Mouse (Mus musculus): Measurements from ENCODE around the gene Mcm2. TPM values are rescaled to one million over a fixed set of nuclear protein-coding genes. Genes with fewer than 3 reads are reported as not detected.

Mcm2 gene
- polyA plus RNA-seq, 1 experiment, result 42.3 TPM

DNA sequence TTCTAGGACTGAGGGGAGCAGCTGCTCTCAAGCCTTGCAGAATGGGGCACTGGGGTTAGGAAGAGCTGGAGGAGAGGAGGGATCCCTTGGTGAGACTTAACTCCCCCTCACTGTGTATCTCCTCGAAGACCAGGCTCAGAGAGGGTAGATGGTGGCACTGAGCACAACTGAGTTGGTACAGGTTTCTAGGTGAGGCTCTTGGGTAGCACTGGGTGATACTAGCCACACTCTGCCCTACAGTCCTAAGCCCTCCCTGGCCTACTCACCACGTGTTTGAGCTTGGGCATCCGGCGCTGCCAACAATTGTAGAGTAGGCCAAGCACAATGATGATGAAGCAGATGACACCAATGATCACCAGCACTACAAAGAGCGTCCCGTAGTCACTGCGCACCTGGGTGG is 55.3 kb downstream of the Mcm2 start:
- H3K4me3 ChIP-seq (ENCODE audit: insufficient read depth, low read length), result peak overlapping the region; percentile 49
- no peak overlapping the region for H3K27ac ChIP-seq (ENCODE audit: insufficient read depth, low read length)
- no peak for TF ChIP-seq CTCF (IDR thresholded peaks at IDR 0.05; ENCODE audit: borderline replicate concordance, insufficient read depth, low read length)
- TF ChIP-seq POLR2A (IDR thresholded peaks at IDR 0.05; ENCODE audit: low read depth, low read length), result no peak
- H3K4me1 ChIP-seq (ENCODE audit: control insufficient read depth, insufficient read depth, low read length), result no peaks in the 10 kb centered on the region

GRCm38 (mm10) chr6:88842731-88843151 is 55.8 kb downstream of the Mcm2 start:
- TF ChIP-seq CTCF (IDR thresholded peaks at IDR 0.05; ENCODE audit: borderline replicate concordance, insufficient read depth, low read length), result no peak
- TF ChIP-seq POLR2A (IDR thresholded peaks at IDR 0.05; ENCODE audit: low read depth, low read length), result no peak
- H3K27ac ChIP-seq (ENCODE audit: insufficient read depth, low read length), result 0 out of 2 replicates have a peak overlapping the region, but pooled peaks have one; percentile 3
- no peaks in the 10 kb centered on the region for H3K4me1 ChIP-seq (ENCODE audit: control insufficient read depth, insufficient read depth, low read length)
- peak overlapping the region; percentile 49 for H3K4me3 ChIP-seq (ENCODE audit: insufficient read depth, low read length)

- H3K4me3 ChIP-seq (ENCODE audit: insufficient read depth, low read length), result peak within 1 kb of the TSS; percentile 83
- 0 out of 2 replicates have a peak within 1 kb of the TSS, but pooled peaks have one; percentile 21 for H3K27ac ChIP-seq (ENCODE audit: insufficient read depth, low read length)
- TF ChIP-seq CTCF (IDR thresholded peaks at IDR 0.05; ENCODE audit: borderline replicate concordance, insufficient read depth, low read length) (peak; percentile 55; the same call in 1 of the 2 replicates), POLR2A (IDR thresholded peaks at IDR 0.05; ENCODE audit: low read depth, low read length) (peak; percentile 66)
- H3K4me1 ChIP-seq (ENCODE audit: control insufficient read depth, insufficient read depth, low read length), result no peaks in the 10 kb centered on the region
These were observed 56.5 kb downstream of the Mcm2 start, which contains the start of gene Abtb1 for GRCm38 (mm10) chr6:88841781-88842689. Gene Abtb1, minus strand, starts transcription at chr6:88841984.

DNA sequence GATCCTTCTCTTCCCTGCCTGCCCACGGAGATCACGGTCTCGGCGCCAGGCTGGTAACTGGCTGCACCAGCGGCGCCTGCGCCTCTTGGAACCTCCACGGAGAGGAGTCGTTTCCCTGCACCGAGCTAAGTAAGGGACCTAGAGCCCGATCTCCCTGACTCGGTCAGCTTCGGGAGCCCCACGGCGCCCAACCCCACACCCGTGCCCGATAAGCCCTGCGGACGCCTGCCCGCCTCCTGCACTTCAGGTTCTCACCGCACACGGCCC is 57.1 kb downstream of the Mcm2 start:
- Histone ChIP-seq H3K4me1 (ENCODE audit: control insufficient read depth, insufficient read depth, low read length) (no peaks in the 10 kb centered on the region), H3K27ac (ENCODE audit: insufficient read depth, low read length) (0 out of 2 replicates have a peak overlapping the region, but pooled peaks have one; percentile 21), H3K4me3 (ENCODE audit: insufficient read depth, low read length) (peak overlapping the region; percentile 83)
- no peak for TF ChIP-seq POLR2A (IDR thresholded peaks at IDR 0.05; ENCODE audit: low read depth, low read length)
- no peak for TF ChIP-seq CTCF (IDR thresholded peaks at IDR 0.05; ENCODE audit: borderline replicate concordance, insufficient read depth, low read length)

DNA sequence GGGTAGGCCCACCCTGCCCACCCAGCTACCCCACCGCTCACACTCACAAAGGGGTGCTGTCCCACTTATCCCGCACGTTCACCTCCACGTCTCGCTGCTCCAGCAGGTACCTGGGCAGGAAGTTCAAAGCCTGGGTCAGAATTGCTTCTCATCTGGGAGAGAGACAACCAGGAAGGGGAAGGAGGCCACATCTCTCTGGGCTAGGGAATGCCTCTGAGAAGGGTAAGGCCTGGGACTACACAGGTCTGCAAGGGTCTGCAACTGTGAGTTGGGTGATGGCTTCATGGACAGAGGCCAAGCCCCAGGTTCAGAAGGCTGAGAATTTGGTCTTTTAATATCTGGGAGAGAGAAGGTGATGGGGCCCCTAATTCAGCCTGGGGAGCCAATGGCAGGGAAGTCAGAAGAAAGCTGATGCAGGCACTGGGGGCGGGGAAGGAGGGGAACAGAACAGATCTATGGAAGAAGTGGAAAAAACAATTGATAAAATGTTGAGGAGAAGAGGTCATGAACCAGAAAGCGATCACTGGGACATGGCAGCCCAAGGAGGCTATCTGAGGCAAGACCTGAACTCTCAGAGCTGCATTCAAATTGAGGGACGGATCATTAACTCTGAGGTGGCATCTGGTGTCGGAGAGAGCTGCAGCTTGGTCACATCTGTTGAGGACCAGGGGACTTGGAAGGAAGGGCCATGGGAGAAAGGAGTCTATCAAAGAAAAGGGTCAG is 57.6 kb downstream of the Mcm2 start:
- Histone ChIP-seq H3K4me3 (ENCODE audit: insufficient read depth, low read length) (peak overlapping the region; percentile 83), H3K27ac (ENCODE audit: insufficient read depth, low read length) (0 out of 2 replicates have a peak overlapping the region, but pooled peaks have one; percentile 21), H3K4me1 (ENCODE audit: control insufficient read depth, insufficient read depth, low read length) (no peaks in the 10 kb centered on the region)
- no peak for TF ChIP-seq POLR2A (IDR thresholded peaks at IDR 0.05; ENCODE audit: low read depth, low read length)
- TF ChIP-seq CTCF (IDR thresholded peaks at IDR 0.05; ENCODE audit: borderline replicate concordance, insufficient read depth, low read length), result no peak

DNA sequence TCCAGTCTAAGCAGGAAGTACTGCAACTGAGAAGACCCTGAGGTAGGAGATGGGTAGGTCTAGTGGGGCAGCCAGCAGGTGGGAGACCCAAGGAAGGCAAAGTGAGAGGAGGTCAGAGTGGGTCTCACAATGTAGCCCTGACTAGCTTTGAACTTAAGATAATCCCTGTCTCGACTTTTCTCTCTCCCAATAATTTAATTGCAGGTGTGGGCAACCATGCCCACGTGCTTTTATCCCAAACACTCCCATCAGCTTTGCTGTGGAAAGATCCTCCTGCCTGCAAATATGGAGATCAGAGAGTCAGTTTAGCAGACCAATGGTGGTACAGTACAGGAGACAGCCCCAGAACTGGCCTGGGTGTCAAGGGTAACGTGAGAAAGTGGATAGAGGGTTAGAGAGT is 58.4 kb downstream of the Mcm2 start:
- TF ChIP-seq POLR2A (IDR thresholded peaks at IDR 0.05; ENCODE audit: low read depth, low read length) (no peak), CTCF (IDR thresholded peaks at IDR 0.05; ENCODE audit: borderline replicate concordance, insufficient read depth, low read length) (no peak)
- H3K27ac ChIP-seq (ENCODE audit: insufficient read depth, low read length), result no peak overlapping the region
- no peak overlapping the region for H3K4me3 ChIP-seq (ENCODE audit: insufficient read depth, low read length)
- H3K4me1 ChIP-seq (ENCODE audit: control insufficient read depth, insufficient read depth, low read length), result no peaks in the 10 kb centered on the region

DNA sequence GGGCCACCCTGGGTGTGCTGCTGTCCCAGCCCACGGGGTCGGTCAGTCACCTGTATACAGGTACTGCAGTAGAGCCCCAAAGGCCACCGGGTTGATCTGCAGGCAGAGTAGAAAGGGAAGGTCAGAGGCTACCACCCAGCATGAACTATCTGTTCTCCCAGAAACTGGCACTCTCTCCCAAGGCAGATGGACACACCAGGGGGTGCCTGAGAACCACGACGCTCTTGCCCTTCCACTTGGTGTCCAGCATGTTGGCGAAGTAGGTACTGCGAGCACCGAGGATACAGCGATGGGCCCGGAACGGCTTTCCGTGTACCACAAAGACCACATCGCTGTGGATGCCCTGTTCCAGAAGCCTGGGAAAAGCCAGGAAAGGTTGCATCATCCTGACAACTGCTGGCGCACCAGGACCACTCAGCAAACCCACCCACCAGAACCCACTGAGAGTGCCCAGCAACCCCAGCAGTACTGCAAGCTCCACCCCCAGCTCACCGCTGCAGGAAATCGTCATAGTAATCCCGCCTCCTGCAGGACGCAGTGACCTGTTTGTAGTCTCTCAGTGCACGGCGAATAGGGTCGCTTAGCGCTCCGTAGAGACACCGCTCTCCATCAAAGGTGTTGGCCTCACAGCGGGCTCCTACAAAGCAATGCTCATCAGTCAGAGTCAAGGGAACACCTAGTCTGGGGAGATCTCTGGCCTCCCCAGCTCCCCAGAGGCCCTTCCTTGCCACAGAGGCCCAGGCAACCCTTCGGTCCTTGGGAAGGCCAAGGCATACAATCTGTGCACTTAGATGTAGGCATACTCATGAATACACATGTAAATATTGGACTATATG is 59.2 kb downstream of the Mcm2 start:
- H3K4me3 ChIP-seq (ENCODE audit: insufficient read depth, low read length), result no peak overlapping the region
- H3K4me1 ChIP-seq (ENCODE audit: control insufficient read depth, insufficient read depth, low read length), result no peaks in the 10 kb centered on the region
- H3K27ac ChIP-seq (ENCODE audit: insufficient read depth, low read length), result no peak overlapping the region
- TF ChIP-seq POLR2A (IDR thresholded peaks at IDR 0.05; ENCODE audit: low read depth, low read length) (no peak), CTCF (IDR thresholded peaks at IDR 0.05; ENCODE audit: borderline replicate concordance, insufficient read depth, low read length) (no peak)

- Histone ChIP-seq H3K27ac (ENCODE audit: insufficient read depth, low read length) (no peak overlapping the region), H3K4me3 (ENCODE audit: insufficient read depth, low read length) (no peak overlapping the region), H3K4me1 (ENCODE audit: control insufficient read depth, insufficient read depth, low read length) (no peaks in the 10 kb centered on the region)
- TF ChIP-seq POLR2A (IDR thresholded peaks at IDR 0.05; ENCODE audit: low read depth, low read length), result no peak
- no peak for TF ChIP-seq CTCF (IDR thresholded peaks at IDR 0.05; ENCODE audit: borderline replicate concordance, insufficient read depth, low read length)
These were observed 60.0 kb downstream of the Mcm2 start for GRCm38 (mm10) chr6:88838613-88839012.

DNA sequence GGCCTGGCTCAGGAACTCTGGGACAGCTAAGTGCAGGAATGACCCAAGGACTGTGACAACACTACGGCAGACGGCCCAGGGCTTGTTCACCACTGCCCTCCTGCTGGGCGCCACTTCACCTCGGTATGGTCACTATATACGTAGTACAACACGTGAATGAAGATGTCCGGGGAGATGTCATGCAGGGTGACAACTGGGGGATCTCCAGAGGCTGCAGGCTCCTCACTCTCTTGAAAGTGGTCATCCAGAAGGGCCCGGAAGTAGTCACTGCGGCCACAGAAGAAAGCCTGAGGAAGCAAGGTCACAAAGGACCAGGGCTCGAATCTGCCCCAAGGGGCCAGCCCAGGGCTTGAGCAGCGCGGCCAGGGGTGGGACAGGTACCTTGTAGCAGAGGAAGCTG is 60.6 kb downstream of the Mcm2 start:
- TF ChIP-seq CTCF (IDR thresholded peaks at IDR 0.05; ENCODE audit: borderline replicate concordance, insufficient read depth, low read length) (no peak), POLR2A (IDR thresholded peaks at IDR 0.05; ENCODE audit: low read depth, low read length) (no peak)
- H3K4me3 ChIP-seq (ENCODE audit: insufficient read depth, low read length), result no peak overlapping the region
- H3K4me1 ChIP-seq (ENCODE audit: control insufficient read depth, insufficient read depth, low read length), result no peaks in the 10 kb centered on the region
- H3K27ac ChIP-seq (ENCODE audit: insufficient read depth, low read length), result no peak overlapping the region
